Mouse (Mus musculus): Measurements from ENCODE around the gene Zmiz1. TPM values are rescaled to one million over a fixed set of nuclear protein-coding genes. Genes with fewer than 3 reads are reported as not detected.

Zmiz1 gene
- polyA plus RNA-seq, 1 experiment, result 34.5 TPM

DNA sequence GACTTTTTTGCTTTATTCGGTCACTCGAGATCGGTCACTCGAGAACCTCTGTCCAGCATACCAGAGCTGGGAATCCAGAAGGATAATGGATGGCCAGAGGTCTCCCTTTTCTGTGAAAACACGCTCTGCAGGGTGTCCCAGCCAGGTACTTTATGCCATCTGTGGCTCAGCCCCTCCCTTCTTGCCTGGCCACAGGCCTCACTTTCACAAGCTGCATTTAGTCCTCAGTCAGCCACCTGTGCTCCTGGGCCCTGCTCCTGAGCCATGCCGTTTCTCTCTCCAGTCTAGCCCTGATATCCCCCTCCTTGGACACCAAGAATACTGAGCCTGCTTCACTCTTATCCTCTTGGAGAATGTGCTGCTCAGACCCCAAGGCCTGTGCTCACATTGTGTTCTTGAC is 182.1 kb downstream of the Zmiz1 start:
- no peak for TF ChIP-seq POLR2AphosphoS2 (IDR thresholded peaks at IDR 0.05; ENCODE audit: insufficient read length, low read depth)
- TF ChIP-seq MAX (IDR thresholded peaks at IDR 0.05; ENCODE audit: low read depth), result no peak
- no peak for TF ChIP-seq CEBPB (IDR thresholded peaks at IDR 0.05; ENCODE audit: insufficient read depth, poor library complexity, severe bottlenecking)
- TF ChIP-seq USF1 (IDR thresholded peaks at IDR 0.05; ENCODE audit: low read depth), result no peak
- H3K79me2 ChIP-seq (ENCODE audit: control insufficient read depth, insufficient read depth), result no peaks in the 10 kb centered on the region

DNA sequence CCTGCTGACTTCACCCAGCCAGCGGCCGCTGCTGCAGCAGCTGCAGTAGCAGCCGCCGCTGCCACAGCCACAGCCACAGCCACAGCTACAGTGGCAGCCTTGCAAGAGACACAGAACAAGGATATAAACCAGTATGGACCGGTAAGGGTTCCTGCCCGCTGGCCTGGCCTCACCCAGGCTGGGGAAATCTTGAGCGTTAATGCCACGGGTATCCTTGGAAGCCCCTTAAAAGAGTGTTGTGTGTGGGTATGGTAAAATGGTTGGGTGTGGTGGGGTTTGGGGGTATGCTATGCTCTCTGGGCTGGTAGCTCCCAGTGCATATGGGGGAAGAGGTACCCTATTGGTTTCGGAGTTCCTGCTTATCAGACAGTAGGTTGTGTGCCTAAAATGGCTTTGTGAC is 186.7 kb downstream of the Zmiz1 start:
- H3K27me3 ChIP-seq (ENCODE audit: control insufficient read depth, insufficient read depth, insufficient read length), result no peaks in the 10 kb centered on the region
- peaks cover 38% of the 10 kb centered on the region for H3K36me3 ChIP-seq (ENCODE audit: control insufficient read depth, insufficient read depth)
- no peak for TF ChIP-seq E2F4 (IDR thresholded peaks at IDR 0.05; ENCODE audit: insufficient read depth)
- TF ChIP-seq TCF3 (IDR thresholded peaks at IDR 0.05; ENCODE audit: insufficient read length, low read depth), result no peak
- TF ChIP-seq MYOD1 (IDR thresholded peaks at IDR 0.05; ENCODE audit: control insufficient read depth in 1 of 3, insufficient read length in 2 of 3, low read depth in 2 of 3), result no peak
- TF ChIP-seq MAX (IDR thresholded peaks at IDR 0.05; ENCODE audit: low read depth), result no peak
- TF ChIP-seq CEBPB (IDR thresholded peaks at IDR 0.05; ENCODE audit: insufficient read depth, poor library complexity, severe bottlenecking), result no peak
- TF ChIP-seq SRF (IDR thresholded peaks at IDR 0.05; ENCODE audit: control insufficient read depth, insufficient read length, low read depth), result no peak
- TF ChIP-seq POLR2A (IDR thresholded peaks at IDR 0.05; ENCODE audit: insufficient read length, low read depth), result no peak
- no peak for TF ChIP-seq POLR2AphosphoS2 (IDR thresholded peaks at IDR 0.05; ENCODE audit: insufficient read length, low read depth)
- TF ChIP-seq REST (IDR thresholded peaks at IDR 0.05; ENCODE audit: insufficient read depth, insufficient read length), result no peak
- H3K79me2 ChIP-seq (ENCODE audit: control insufficient read depth, insufficient read depth), result no peaks in the 10 kb centered on the region
- H3ac ChIP-seq (ENCODE audit: control insufficient read depth, insufficient read length), result no peak overlapping the region
- H3K4me3 ChIP-seq, result no peak overlapping the region
- H3K4me2 ChIP-seq (ENCODE audit: low read depth), result no peak overlapping the region

More for the DNA sequence above, 182.1 kb downstream of the Zmiz1 start:
- H3K4me2 ChIP-seq (ENCODE audit: low read depth), result no peak overlapping the region
- H3K4me3 ChIP-seq, result no peak overlapping the region
- H3K27me3 ChIP-seq (ENCODE audit: control insufficient read depth, insufficient read depth, insufficient read length), result no peaks in the 10 kb centered on the region
- H3ac ChIP-seq (ENCODE audit: control insufficient read depth, insufficient read length), result no peak overlapping the region
- peaks cover 40% of the 10 kb centered on the region for H3K36me3 ChIP-seq (ENCODE audit: control insufficient read depth, insufficient read depth)

DNA sequence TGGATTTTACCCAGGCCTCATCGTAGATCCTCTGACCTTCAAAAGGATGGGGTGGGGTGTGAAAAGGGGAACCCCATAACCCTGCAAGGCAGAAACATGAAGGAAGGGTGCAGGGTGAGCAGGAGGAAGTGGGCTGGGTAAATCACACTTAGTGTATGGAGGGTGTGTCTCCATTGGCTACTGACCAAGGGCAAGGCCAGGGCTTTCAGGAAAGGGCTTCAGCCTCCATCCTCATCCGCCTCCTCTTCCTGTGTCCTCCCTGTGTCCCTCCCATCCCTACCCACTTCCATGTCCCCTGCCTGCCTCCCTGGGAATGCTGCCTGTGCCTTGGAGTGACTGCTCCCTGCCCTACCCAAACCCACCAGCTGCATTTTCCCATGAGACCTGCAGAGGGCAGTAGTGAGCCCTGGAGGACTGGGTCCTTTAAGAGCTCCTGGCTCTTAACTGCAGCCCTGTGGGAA is 187.2 kb downstream of the Zmiz1 start:
- H3K36me3 ChIP-seq (ENCODE audit: control insufficient read depth, insufficient read depth), result peaks cover 38% of the 10 kb centered on the region
- H3ac ChIP-seq (ENCODE audit: control insufficient read depth, insufficient read length), result no peak overlapping the region
- no peak overlapping the region for H3K4me3 ChIP-seq
- no peak overlapping the region for H3K4me2 ChIP-seq (ENCODE audit: low read depth)
- TF ChIP-seq TCF3 (IDR thresholded peaks at IDR 0.05; ENCODE audit: insufficient read length, low read depth), result no peak
- TF ChIP-seq MAX (IDR thresholded peaks at IDR 0.05; ENCODE audit: low read depth), result no peak
- no peak for TF ChIP-seq MYOG (IDR thresholded peaks at IDR 0.05; ENCODE audit: control insufficient read depth in 1 of 3, insufficient read depth in 1 of 3, insufficient read length in 2 of 3, low read depth in 2 of 3)
- no peak for TF ChIP-seq E2F4 (IDR thresholded peaks at IDR 0.05; ENCODE audit: insufficient read depth)
- no peak for TF ChIP-seq SRF (IDR thresholded peaks at IDR 0.05; ENCODE audit: control insufficient read depth, insufficient read length, low read depth)
- TF ChIP-seq REST (IDR thresholded peaks at IDR 0.05; ENCODE audit: insufficient read depth, insufficient read length), result no peak
- no peak for TF ChIP-seq MYOD1 (IDR thresholded peaks at IDR 0.05; ENCODE audit: control insufficient read depth in 1 of 3, insufficient read length in 2 of 3, low read depth in 2 of 3)
- no peak for TF ChIP-seq POLR2A (IDR thresholded peaks at IDR 0.05; ENCODE audit: insufficient read length, low read depth)
- no peak for TF ChIP-seq CEBPB (IDR thresholded peaks at IDR 0.05; ENCODE audit: insufficient read depth, poor library complexity, severe bottlenecking)
- no peak for TF ChIP-seq POLR2AphosphoS2 (IDR thresholded peaks at IDR 0.05; ENCODE audit: insufficient read length, low read depth)
- no peak for TF ChIP-seq USF1 (IDR thresholded peaks at IDR 0.05; ENCODE audit: low read depth)
- no peak for TF ChIP-seq TCF12 (IDR thresholded peaks at IDR 0.05; ENCODE audit: insufficient read depth, poor library complexity, severe bottlenecking)
- H3K27me3 ChIP-seq (ENCODE audit: control insufficient read depth, insufficient read depth, insufficient read length), result no peaks in the 10 kb centered on the region
- no peaks in the 10 kb centered on the region for H3K79me2 ChIP-seq (ENCODE audit: control insufficient read depth, insufficient read depth)

DNA sequence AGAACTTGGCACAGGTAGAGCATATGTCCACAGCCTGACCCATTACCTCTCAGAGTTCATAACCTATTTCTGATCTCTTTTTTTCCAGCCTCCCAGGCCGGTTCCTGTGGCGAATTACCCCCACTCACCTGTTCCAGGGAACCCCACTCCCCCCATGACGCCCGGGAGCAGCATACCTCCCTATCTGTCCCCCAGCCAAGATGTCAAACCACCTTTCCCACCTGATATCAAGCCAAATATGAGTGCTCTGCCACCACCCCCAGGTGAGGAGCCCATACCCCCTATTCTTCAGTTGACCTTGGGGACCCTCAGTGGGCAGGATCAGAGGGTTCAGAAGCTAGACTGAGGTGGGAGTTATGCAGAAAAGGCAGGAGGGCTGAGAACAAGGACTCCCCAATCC is 192.1 kb downstream of the Zmiz1 start:
- H3K79me2 ChIP-seq (ENCODE audit: control insufficient read depth, insufficient read depth), result no peaks in the 10 kb centered on the region

DNA sequence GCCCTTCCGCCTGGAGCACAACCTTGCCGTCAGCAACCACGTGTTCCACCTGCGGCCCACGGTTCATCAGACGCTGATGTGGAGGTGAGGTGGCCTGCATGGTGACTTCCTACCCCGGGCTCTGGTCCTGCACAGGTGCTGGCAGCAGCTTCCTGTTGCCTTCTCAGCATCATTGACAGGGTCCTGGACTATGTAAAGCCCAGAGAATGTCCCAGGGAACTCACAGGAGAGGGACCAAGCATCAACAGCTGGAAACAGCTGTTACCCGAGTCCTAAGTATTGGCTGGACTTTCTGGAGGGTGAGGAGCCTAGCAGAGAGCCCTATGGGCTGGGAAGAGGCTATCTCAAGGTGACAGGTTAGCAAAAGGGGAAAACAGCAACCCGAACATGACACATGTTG is 192.9 kb downstream of the Zmiz1 start:
- no peak overlapping the region for H3ac ChIP-seq (ENCODE audit: control insufficient read depth, insufficient read length)
- H3K4me3 ChIP-seq, result no peak overlapping the region
- H3K4me2 ChIP-seq (ENCODE audit: low read depth), result no peak overlapping the region
- no peaks in the 10 kb centered on the region for H3K27me3 ChIP-seq (ENCODE audit: control insufficient read depth, insufficient read depth, insufficient read length)
- no peaks in the 10 kb centered on the region for H3K79me2 ChIP-seq (ENCODE audit: control insufficient read depth, insufficient read depth)
- TF ChIP-seq POLR2AphosphoS2 (IDR thresholded peaks at IDR 0.05; ENCODE audit: insufficient read length, low read depth), result peak; percentile 54
- no peak for TF ChIP-seq E2F4 (IDR thresholded peaks at IDR 0.05; ENCODE audit: insufficient read depth)
- no peak for TF ChIP-seq TCF3 (IDR thresholded peaks at IDR 0.05; ENCODE audit: insufficient read length, low read depth)
- H3K36me3 ChIP-seq (ENCODE audit: control insufficient read depth, insufficient read depth), result peaks cover 60% of the 10 kb centered on the region

More for the DNA sequence above, 192.1 kb downstream of the Zmiz1 start:
- Histone ChIP-seq H3K27me3 (ENCODE audit: control insufficient read depth, insufficient read depth, insufficient read length) (no peaks in the 10 kb centered on the region), H3K4me3 (no peak overlapping the region), H3ac (ENCODE audit: control insufficient read depth, insufficient read length) (no peak overlapping the region), H3K4me2 (ENCODE audit: low read depth) (no peak overlapping the region), H3K36me3 (ENCODE audit: control insufficient read depth, insufficient read depth) (peaks cover 62% of the 10 kb centered on the region)
- no peak for TF ChIP-seq MYOD1 (IDR thresholded peaks at IDR 0.05; ENCODE audit: control insufficient read depth in 1 of 3, insufficient read length in 2 of 3, low read depth in 2 of 3)
- no peak for TF ChIP-seq USF1 (IDR thresholded peaks at IDR 0.05; ENCODE audit: low read depth)
- TF ChIP-seq POLR2A (IDR thresholded peaks at IDR 0.05; ENCODE audit: insufficient read length, low read depth), result no peak
- no peak for TF ChIP-seq TCF3 (IDR thresholded peaks at IDR 0.05; ENCODE audit: insufficient read length, low read depth)
- no peak for TF ChIP-seq MYOG (IDR thresholded peaks at IDR 0.05; ENCODE audit: control insufficient read depth in 1 of 3, insufficient read depth in 1 of 3, insufficient read length in 2 of 3, low read depth in 2 of 3)
- TF ChIP-seq CEBPB (IDR thresholded peaks at IDR 0.05; ENCODE audit: insufficient read depth, poor library complexity, severe bottlenecking), result no peak
- TF ChIP-seq POLR2AphosphoS2 (IDR thresholded peaks at IDR 0.05; ENCODE audit: insufficient read length, low read depth), result no peak
- TF ChIP-seq SRF (IDR thresholded peaks at IDR 0.05; ENCODE audit: control insufficient read depth, insufficient read length, low read depth), result no peak
- no peak for TF ChIP-seq E2F4 (IDR thresholded peaks at IDR 0.05; ENCODE audit: insufficient read depth)
- TF ChIP-seq REST (IDR thresholded peaks at IDR 0.05; ENCODE audit: insufficient read depth, insufficient read length), result no peak
- TF ChIP-seq MAX (IDR thresholded peaks at IDR 0.05; ENCODE audit: low read depth), result no peak
- no peak for TF ChIP-seq TCF12 (IDR thresholded peaks at IDR 0.05; ENCODE audit: insufficient read depth, poor library complexity, severe bottlenecking)
